Mouse (Mus musculus): ENCODE data around the gene Negr1. TPM values are rescaled to one million over a fixed set of nuclear protein-coding genes. Genes with fewer than 3 reads are reported as not detected.

The Negr1 gene
- total RNA-seq, 2 experiments from 2014 or later = 0.84 to 1.2 TPM

- DNase-seq = no peak
- intact Hi-C loops (cut with DNase I) = no loop called here
Measured at GRCm38 (mm10) chr3:156896552-156896951, 335.0 kb downstream of the Negr1 start.

GRCm38 (mm10) chr3:156901140-156901539 lies 339.5 kb downstream of the Negr1 start:
- intact Hi-C loops (cut with DNase I) = no loop called here
- no peak for DNase-seq

- DNase-seq = no peak
- intact Hi-C loops (cut with DNase I) = no loop called here
Measured at GRCm38 (mm10) chr3:156903925-156904576, 342.5 kb downstream of the Negr1 start.

GRCm38 (mm10) chr3:156912816-156913215 lies 351.2 kb downstream of the Negr1 start:
- intact Hi-C loops (cut with DNase I) = no loop called here
- DNase-seq = no peak

- DNase-seq = no peak
- intact Hi-C loops (cut with DNase I) = no loop called here
Measured at GRCm38 (mm10) chr3:156921369-156921768, 359.8 kb downstream of the Negr1 start.

GRCm38 (mm10) chr3:156923159-156923558 lies 361.6 kb downstream of the Negr1 start:
- intact Hi-C loops (cut with DNase I) = no loop called here
- DNase-seq = no peak

GRCm38 (mm10) chr3:156925102-156925501 lies 363.5 kb downstream of the Negr1 start:
- DNase-seq = no peak
- intact Hi-C loops (cut with DNase I) = no loop called here

- intact Hi-C loops (cut with DNase I) = no loop called here
- peak; percentile 4 to 13 for DNase-seq
Measured at GRCm38 (mm10) chr3:156928396-156929061, 366.9 kb downstream of the Negr1 start.

GRCm38 (mm10) chr3:156929062-156929397 lies 367.4 kb downstream of the Negr1 start:
- no peak for DNase-seq
- intact Hi-C loops (cut with DNase I) = no loop called here

GRCm38 (mm10) chr3:156929677-156930440 lies 368.3 kb downstream of the Negr1 start:
- DNase-seq = no peak
- intact Hi-C loops (cut with DNase I) = no loop called here

GRCm38 (mm10) chr3:156931011-156931410 lies 369.4 kb downstream of the Negr1 start:
- no peak for DNase-seq
- intact Hi-C loops (cut with DNase I) = no loop called here

- no peak for DNase-seq
- intact Hi-C loops (cut with DNase I) = no loop called here
Measured at GRCm38 (mm10) chr3:156931540-156931939, 369.9 kb downstream of the Negr1 start.

- intact Hi-C loops (cut with DNase I) = no loop called here
- no peak for DNase-seq
Measured at GRCm38 (mm10) chr3:156934778-156935290, 373.2 kb downstream of the Negr1 start.

- DNase-seq = no peak
- intact Hi-C loops (cut with DNase I) = no loop called here
Measured at GRCm38 (mm10) chr3:156947404-156947803, 385.8 kb downstream of the Negr1 start.

- DNase-seq = no peak
Measured at GRCm38 (mm10) chr3:156952970-156953369, 391.4 kb downstream of the Negr1 start.

GRCm38 (mm10) chr3:156955094-156955493 lies 393.5 kb downstream of the Negr1 start:
- intact Hi-C loops (cut with DNase I) = no loop called here
- DNase-seq = no peak

More at GRCm38 (mm10) chr3:156952970-156953369, 391.4 kb downstream of the Negr1 start:
- intact Hi-C loops (cut with DNase I) = no loop called here

GRCm38 (mm10) chr3:156958640-156959039 lies 397.0 kb downstream of the Negr1 start:
- DNase-seq = no peak
- intact Hi-C loops (cut with DNase I) = no loop called here

- no peak for DNase-seq
- intact Hi-C loops (cut with DNase I) = no loop called here
Measured at GRCm38 (mm10) chr3:156968764-156969163, 407.2 kb downstream of the Negr1 start.

- intact Hi-C loops (cut with DNase I) = no loop called here
- DNase-seq = no peak
Measured at GRCm38 (mm10) chr3:156971104-156971503, 409.5 kb downstream of the Negr1 start.

- DNase-seq = no peak
- intact Hi-C loops (cut with DNase I) = no loop called here
Measured at GRCm38 (mm10) chr3:156976816-156977215, 415.2 kb downstream of the Negr1 start.

- intact Hi-C loops (cut with DNase I) = no loop called here
- no peak for DNase-seq
Measured at GRCm38 (mm10) chr3:156980042-156980716, 418.6 kb downstream of the Negr1 start.
